Mouse (Mus musculus): ENCODE data around the gene Etnk2. TPM values are rescaled to one million over a fixed set of nuclear protein-coding genes. Genes with fewer than 3 reads are reported as not detected.

Etnk2 gene
- polyA plus RNA-seq, 1 experiment from 2014 or later = 3.7 TPM

GRCm38 (mm10) chr1:133397094-133397482, 33.7 kb downstream of the Etnk2 start:
- H3K36me3 ChIP-seq (ENCODE audit: control insufficient read depth, insufficient read depth, low read length) = peaks cover 9% of the 10 kb centered on the region
- no peak overlapping the region for H3K4me2 ChIP-seq (ENCODE audit: low read length)
- no peak overlapping the region for H3K27ac ChIP-seq (ENCODE audit: low read depth)
- no peak overlapping the region for H3K9ac ChIP-seq (ENCODE audit: low read length)
- no peaks in the 10 kb centered on the region for H3K27me3 ChIP-seq (replicated peaks; ENCODE audit: control insufficient read depth, insufficient read depth, low read length)
- WGBS = 75% methylated on average over 5 of the region's 5 CpGs
- H3K9me3 ChIP-seq (ENCODE audit: control insufficient read depth, low read length) = no peaks in the 10 kb centered on the region
- DNase-seq (ENCODE audit: low spot score) (no peak), ATAC-seq (replicated peaks; ENCODE audit: low FRiP score, low TSS enrichment, low read depth) (no peak)
- no peak overlapping the region for H3K4me3 ChIP-seq (ENCODE audit: low read depth, low read length)
- H3K4me1 ChIP-seq (replicated peaks; ENCODE audit: control insufficient read depth, insufficient read depth, low read length) = peaks cover 10% of the 10 kb centered on the region; the same call in 1 of the 2 replicates

GRCm38 (mm10) chr1:133397483-133398237, 34.3 kb downstream of the Etnk2 start:
- Histone ChIP-seq H3K27me3 (replicated peaks; ENCODE audit: control insufficient read depth, insufficient read depth, low read length) (no peaks in the 10 kb centered on the region), H3K4me3 (ENCODE audit: low read depth, low read length) (no peak overlapping the region), H3K9ac (ENCODE audit: low read length) (no peak overlapping the region), H3K9me3 (ENCODE audit: control insufficient read depth, low read length) (no peaks in the 10 kb centered on the region), H3K27ac (ENCODE audit: low read depth) (peak overlapping the region; percentile 51; the same call in 1 of the 2 replicates), H3K4me1 (replicated peaks; ENCODE audit: control insufficient read depth, insufficient read depth, low read length) (peaks cover 10% of the 10 kb centered on the region; the same call in 1 of the 2 replicates), H3K4me2 (ENCODE audit: low read length) (no peak overlapping the region), H3K36me3 (ENCODE audit: control insufficient read depth, insufficient read depth, low read length) (peaks cover 4% of the 10 kb centered on the region; the same call in 1 of the 2 replicates)
- ATAC-seq (replicated peaks; ENCODE audit: low FRiP score, low TSS enrichment, low read depth) (no peak), DNase-seq (ENCODE audit: low spot score) (no peak)
- 24% methylated on average over 17 of the region's 17 CpGs for WGBS

- Histone ChIP-seq H3K27me3 (replicated peaks; ENCODE audit: control insufficient read depth, insufficient read depth, low read length) (no peaks in the 10 kb centered on the region), H3K4me2 (ENCODE audit: low read length) (no peak overlapping the region), H3K36me3 (ENCODE audit: control insufficient read depth, insufficient read depth, low read length) (no peaks in the 10 kb centered on the region), H3K9ac (ENCODE audit: low read length) (no peak overlapping the region), H3K9me3 (ENCODE audit: control insufficient read depth, low read length) (no peaks in the 10 kb centered on the region), H3K4me1 (replicated peaks; ENCODE audit: control insufficient read depth, insufficient read depth, low read length) (peaks cover 10% of the 10 kb centered on the region; the same call in 1 of the 2 replicates), H3K27ac (ENCODE audit: low read depth) (no peak overlapping the region), H3K4me3 (ENCODE audit: low read depth, low read length) (no peak overlapping the region)
- ATAC-seq (replicated peaks; ENCODE audit: low FRiP score, low TSS enrichment, low read depth) (no peak), DNase-seq (ENCODE audit: low spot score) (no peak)
- 70% methylated on average over 13 of the region's 13 CpGs for WGBS
Observed at GRCm38 (mm10) chr1:133400014-133400725, 36.8 kb downstream of the Etnk2 start.

GRCm38 (mm10) chr1:133404005-133404404, 40.6 kb downstream of the Etnk2 start:
- Histone ChIP-seq H3K4me2 (ENCODE audit: low read length) (no peak overlapping the region), H3K4me1 (replicated peaks; ENCODE audit: control insufficient read depth, insufficient read depth, low read length) (peaks cover 8% of the 10 kb centered on the region), H3K36me3 (ENCODE audit: control insufficient read depth, insufficient read depth, low read length) (no peaks in the 10 kb centered on the region), H3K4me3 (ENCODE audit: low read depth, low read length) (no peak overlapping the region), H3K27me3 (replicated peaks; ENCODE audit: control insufficient read depth, insufficient read depth, low read length) (no peaks in the 10 kb centered on the region), H3K9me3 (ENCODE audit: control insufficient read depth, low read length) (no peaks in the 10 kb centered on the region), H3K9ac (ENCODE audit: low read length) (no peak overlapping the region), H3K27ac (ENCODE audit: low read depth) (no peak overlapping the region)
- WGBS = 54% methylated on average over 4 of the region's 4 CpGs
- ATAC-seq (replicated peaks; ENCODE audit: low FRiP score, low TSS enrichment, low read depth) (no peak), DNase-seq (ENCODE audit: low spot score) (no peak)

GRCm38 (mm10) chr1:133406614-133407013, 43.2 kb downstream of the Etnk2 start:
- ATAC-seq (replicated peaks; ENCODE audit: low FRiP score, low TSS enrichment, low read depth) (no peak), DNase-seq (ENCODE audit: low spot score) (no peak)
- H3K4me1 ChIP-seq (replicated peaks; ENCODE audit: control insufficient read depth, insufficient read depth, low read length) = peaks cover 20% of the 10 kb centered on the region
- H3K9me3 ChIP-seq (ENCODE audit: control insufficient read depth, low read length) = no peaks in the 10 kb centered on the region
- 81% methylated on average over 7 of the region's 7 CpGs for WGBS
- no peak overlapping the region for H3K4me3 ChIP-seq (ENCODE audit: low read depth, low read length)
- H3K36me3 ChIP-seq (ENCODE audit: control insufficient read depth, insufficient read depth, low read length) = no peaks in the 10 kb centered on the region
- H3K27me3 ChIP-seq (replicated peaks; ENCODE audit: control insufficient read depth, insufficient read depth, low read length) = no peaks in the 10 kb centered on the region
- H3K9ac ChIP-seq (ENCODE audit: low read length) = no peak overlapping the region
- no peak overlapping the region for H3K27ac ChIP-seq (ENCODE audit: low read depth)
- H3K4me2 ChIP-seq (ENCODE audit: low read length) = no peak overlapping the region

- no peak for ATAC-seq (replicated peaks; ENCODE audit: low FRiP score, low TSS enrichment, low read depth)
- Histone ChIP-seq H3K27me3 (replicated peaks; ENCODE audit: control insufficient read depth, insufficient read depth, low read length) (no peaks in the 10 kb centered on the region), H3K4me2 (ENCODE audit: low read length) (no peak overlapping the region), H3K27ac (ENCODE audit: low read depth) (no peak overlapping the region), H3K36me3 (ENCODE audit: control insufficient read depth, insufficient read depth, low read length) (no peaks in the 10 kb centered on the region), H3K4me3 (ENCODE audit: low read depth, low read length) (no peak overlapping the region), H3K9ac (ENCODE audit: low read length) (no peak overlapping the region), H3K9me3 (ENCODE audit: control insufficient read depth, low read length) (no peaks in the 10 kb centered on the region), H3K4me1 (replicated peaks; ENCODE audit: control insufficient read depth, insufficient read depth, low read length) (peaks cover 22% of the 10 kb centered on the region)
- 70% methylated on average over 6 of the region's 6 CpGs for WGBS
- DNase-seq (ENCODE audit: low spot score) = no peak
Observed at GRCm38 (mm10) chr1:133407436-133407835, 44.1 kb downstream of the Etnk2 start.

- DNase-seq (ENCODE audit: low spot score) = no peak
- no peaks in the 10 kb centered on the region for H3K36me3 ChIP-seq (ENCODE audit: control insufficient read depth, insufficient read depth, low read length)
- no peak overlapping the region for H3K9ac ChIP-seq (ENCODE audit: low read length)
- 48% methylated on average over 9 of the region's 9 CpGs for WGBS
- H3K27me3 ChIP-seq (replicated peaks; ENCODE audit: control insufficient read depth, insufficient read depth, low read length) = no peaks in the 10 kb centered on the region
- H3K4me2 ChIP-seq (ENCODE audit: low read length) = no peak overlapping the region
- ATAC-seq (replicated peaks; ENCODE audit: low FRiP score, low TSS enrichment, low read depth) = no peak
- H3K4me1 ChIP-seq (replicated peaks; ENCODE audit: control insufficient read depth, insufficient read depth, low read length) = peaks cover 31% of the 10 kb centered on the region
- H3K4me3 ChIP-seq (ENCODE audit: low read depth, low read length) = no peak overlapping the region
- H3K27ac ChIP-seq (ENCODE audit: low read depth) = no peak overlapping the region
- H3K9me3 ChIP-seq (ENCODE audit: control insufficient read depth, low read length) = no peaks in the 10 kb centered on the region
Observed at GRCm38 (mm10) chr1:133408321-133408720, 44.9 kb downstream of the Etnk2 start.

GRCm38 (mm10) chr1:133408880-133409516, 45.6 kb downstream of the Etnk2 start:
- H3K27me3 ChIP-seq (replicated peaks; ENCODE audit: control insufficient read depth, insufficient read depth, low read length) = no peaks in the 10 kb centered on the region
- no peaks in the 10 kb centered on the region for H3K36me3 ChIP-seq (ENCODE audit: control insufficient read depth, insufficient read depth, low read length)
- no peak overlapping the region for H3K27ac ChIP-seq (ENCODE audit: low read depth)
- no peak overlapping the region for H3K4me2 ChIP-seq (ENCODE audit: low read length)
- ATAC-seq (replicated peaks; ENCODE audit: low FRiP score, low TSS enrichment, low read depth) (no peak), DNase-seq (ENCODE audit: low spot score) (no peak)
- no peak overlapping the region for H3K4me3 ChIP-seq (ENCODE audit: low read depth, low read length)
- 20% methylated on average over 6 of the region's 6 CpGs for WGBS
- no peaks in the 10 kb centered on the region for H3K9me3 ChIP-seq (ENCODE audit: control insufficient read depth, low read length)
- peaks cover 38% of the 10 kb centered on the region for H3K4me1 ChIP-seq (replicated peaks; ENCODE audit: control insufficient read depth, insufficient read depth, low read length)
- H3K9ac ChIP-seq (ENCODE audit: low read length) = no peak overlapping the region

Data from intestine, embryonic 14.5 days (tissue).